ENCODE assay signal across 23 mouse cellular contexts in genomic region chr11:100819048-100819447, GRCm38 (mm10). TPM values are rescaled to one million over a fixed set of nuclear protein-coding genes. Genes with fewer than 3 reads are reported as not detected.
A peak's percentile ranks its signal among the peaks of the same experiment; 100 is the strongest.
DNase-seq lines count a peak whose midpoint lies in the region; ATAC-seq and TF ChIP-seq lines count a peak whose summit lies in the region.
"Had no signal": no experiment of that assay in that cellular context is flagged by ENCODE, and none has a peak within 500 bp of the region (broad histone marks: within the 10 kb centered on the region; RNA-seq: fewer than 3 reads in every experiment).

No protein-coding gene starts in this region.

- peaks cover 0 to 8% of the 10 kb centered on the region in 2 experiments for H3K36me3 ChIP-seq in CH12.LX (replicated peaks in 1 of 2; ENCODE audit: control insufficient read depth in 1 of 2, insufficient read depth in 1 of 2, low read length in 1 of 2)
- H3K36me3 ChIP-seq in liver, embryonic 11.5 days (ENCODE audit: control insufficient read depth, insufficient read depth, low read length), result no peaks in the 10 kb centered on the region
- no peaks in the 10 kb centered on the region for H3K36me3 ChIP-seq in hindbrain, embryonic 10.5 days
- H3K36me3 ChIP-seq: embryonic facial prominence, embryonic 10.5 days; hindbrain, embryonic 15.5 days; limb, embryonic 12.5 days; neural tube, embryonic 13.5 days had no signal

- no peak for TF ChIP-seq POLR2A in CH12.LX (IDR thresholded peaks at IDR 0.05; ENCODE audit: low read depth, low read length)

- no peak for ATAC-seq in liver, embryonic 11.5 days (replicated peaks; ENCODE audit: low FRiP score)
- ATAC-seq: forebrain, embryonic 16.5 days; intestine, postnatal 0 days had no signal

- no peak overlapping the region for H3K9ac ChIP-seq in CH12.LX (ENCODE audit: insufficient read depth, low read depth)
- H3K9ac ChIP-seq in liver, embryonic 11.5 days (ENCODE audit: low read depth, low read length), result no peak overlapping the region
- H3K9ac ChIP-seq: hindbrain, embryonic 15.5 days; limb, embryonic 12.5 days; neural tube, embryonic 13.5 days had no signal

- DNase-seq in CH12.LX (ENCODE audit: extremely low read depth), result peak; percentile 24
- peak; percentile 45 for DNase-seq in c-Kit-positive CD71-positive TER-119-positive erythroid progenitor cells, embryonic 14.5 days (ENCODE audit: low spot score)
- no peak for DNase-seq in liver, embryonic 11.5 days (ENCODE audit: low spot score)
- peak; percentile 58 for DNase-seq in naive thymus-derived CD4-positive, alpha-beta T cell, adult 2 months (ENCODE audit: low read depth)
- DNase-seq in hindbrain, embryonic 10.5 days (ENCODE audit: low spot score), result no peak
- DNase-seq in heart, adult 18-20 months, result no peak
- DNase-seq in retina, postnatal 1 day, result no peak
- DNase-seq: cerebellum, adult 8-10 months; heart, adult 11 months; heart, postnatal 36 days had no signal

- TF ChIP-seq EP300 in CH12.LX (IDR thresholded peaks at IDR 0.05; ENCODE audit: low read length), result no peak

- H3K79me2 ChIP-seq in CH12.LX (replicated peaks; ENCODE audit: control insufficient read depth, extremely low read depth, insufficient read depth, poor library complexity, severe bottlenecking), result no peaks in the 10 kb centered on the region

- WGBS in liver, embryonic 11.5 days, result 75% methylated on average over 8 of the region's 8 CpGs
- 83% methylated on average over 8 of the region's 8 CpGs for WGBS in hindbrain, embryonic 10.5 days

- no peak for TF ChIP-seq RAD21 in CH12.LX (IDR thresholded peaks at IDR 0.05; ENCODE audit: low read depth, low read length)

- in situ Hi-C loops in CH12.LX (cut with MboI; ENCODE audit: low pct_ligation_motif_present, low pct_unique_long_range_greater_than_20kb, low sequenced_read_pairs), result no loop called here

- no peak for TF ChIP-seq CTCF in CH12.LX (conservative IDR thresholded peaks at IDR 0.05 in 1 of 2, IDR thresholded peaks at IDR 0.05 in 1 of 2; ENCODE audit: low read depth in 2 of 2, low read length in 2 of 2)

- dilution Hi-C loops in CH12.LX (cut with MboI; ENCODE audit: extremely low pct_ligation_motif_present, extremely low pct_unique_long_range_greater_than_20kb, low sequenced_read_pairs), result no loop called here

- H3K9me3 ChIP-seq in CH12.LX (replicated peaks; ENCODE audit: low read length), result no peaks in the 10 kb centered on the region
- H3K9me3 ChIP-seq in liver, embryonic 11.5 days (ENCODE audit: control insufficient read depth, low read length), result no peaks in the 10 kb centered on the region
- no peaks in the 10 kb centered on the region for H3K9me3 ChIP-seq in hindbrain, embryonic 10.5 days
- H3K9me3 ChIP-seq: embryonic facial prominence, embryonic 10.5 days; hindbrain, embryonic 15.5 days; limb, embryonic 12.5 days; neural tube, embryonic 13.5 days had no signal

- no peaks in the 10 kb centered on the region for H3K27me3 ChIP-seq in CH12.LX (replicated peaks)
- no peaks in the 10 kb centered on the region for H3K27me3 ChIP-seq in liver, embryonic 11.5 days (replicated peaks; ENCODE audit: control insufficient read depth, insufficient read depth, low read length)
- no peaks in the 10 kb centered on the region for H3K27me3 ChIP-seq in hindbrain, embryonic 10.5 days (ENCODE audit: insufficient read depth, poor library complexity, severe bottlenecking)
- H3K27me3 ChIP-seq: hindbrain, embryonic 15.5 days; neural tube, embryonic 13.5 days had no signal

- H3K4me2 ChIP-seq in CH12.LX (ENCODE audit: insufficient read depth, low read depth, poor library complexity, severe bottlenecking), result no peak overlapping the region
- H3K4me2 ChIP-seq in liver, embryonic 11.5 days, result 0 out of 2 replicates have a peak overlapping the region, but pooled peaks have one; percentile 1
- H3K4me2 ChIP-seq: hindbrain, embryonic 15.5 days; midbrain, embryonic 11.5 days; neural tube, embryonic 13.5 days had no signal

- no peak overlapping the region for H3K4me3 ChIP-seq in CH12.LX (replicated peaks in 1 of 3; ENCODE audit: low read depth in 2 of 3, low read length in 2 of 3, poor library complexity in 1 of 3)
- no peak overlapping the region for H3K4me3 ChIP-seq in liver, embryonic 11.5 days (ENCODE audit: low read depth, low read length)
- no peak overlapping the region for H3K4me3 ChIP-seq in hindbrain, embryonic 10.5 days
- H3K4me3 ChIP-seq: embryonic facial prominence, embryonic 10.5 days; hindbrain, embryonic 15.5 days; limb, embryonic 12.5 days; neural tube, embryonic 13.5 days had no signal

- peaks cover 11 to 22% of the 10 kb centered on the region in 2 experiments; a peak in 3 of 4 replicates for H3K4me1 ChIP-seq in CH12.LX (ENCODE audit: control insufficient read depth in 1 of 2, insufficient read depth in 2 of 2)
- peaks cover 81% of the 10 kb centered on the region for H3K4me1 ChIP-seq in liver, embryonic 11.5 days (replicated peaks; ENCODE audit: control insufficient read depth, insufficient read depth, low read length)
- 0 out of 2 replicates have a peak, but pooled peaks cover 9% of the 10 kb centered on the region for H3K4me1 ChIP-seq in hindbrain, embryonic 10.5 days (replicated peaks)

- H3K27ac ChIP-seq in CH12.LX (ENCODE audit: insufficient read depth, low read depth), result no peak overlapping the region
- peak overlapping the region; percentile 48; the same call in 1 of the 2 replicates for H3K27ac ChIP-seq in liver, embryonic 11.5 days (ENCODE audit: low read depth, low read length)
- no peak overlapping the region for H3K27ac ChIP-seq in hindbrain, embryonic 10.5 days
- H3K27ac ChIP-seq: embryonic facial prominence, embryonic 10.5 days; hindbrain, embryonic 15.5 days; kidney, postnatal 0 days; limb, embryonic 12.5 days; neural tube, embryonic 13.5 days had no signal

TF ChIP-seq in CH12.LX, 34 proteins besides CTCF, POLR2A, EP300 and RAD21:
- TF ChIP-seq ETS1 (conservative IDR thresholded peaks at IDR 0.05; ENCODE audit: low read depth, low read length), result no peak
- TF ChIP-seq UBTF (IDR thresholded peaks at IDR 0.05; ENCODE audit: low read depth, low read length), result no peak
- no peak for TF ChIP-seq ZNF384 (IDR thresholded peaks at IDR 0.05; ENCODE audit: low read depth, low read length)
- no peak for TF ChIP-seq KAT2A (IDR thresholded peaks at IDR 0.05; ENCODE audit: insufficient replicate concordance, low read length)
- no peak for TF ChIP-seq JUND (conservative IDR thresholded peaks at IDR 0.05; ENCODE audit: low read depth, low read length)
- no peak for TF ChIP-seq MAX (IDR thresholded peaks at IDR 0.05; ENCODE audit: low read length)
- TF ChIP-seq MEF2A (IDR thresholded peaks at IDR 0.05; ENCODE audit: borderline replicate concordance, low read depth, low read length), result no peak
- TF ChIP-seq NRF1 (IDR thresholded peaks at IDR 0.05; ENCODE audit: low read depth, low read length), result no peak
- no peak for TF ChIP-seq USF2 (conservative IDR thresholded peaks at IDR 0.05; ENCODE audit: low read depth, low read length)
- TF ChIP-seq SIN3A (IDR thresholded peaks at IDR 0.05; ENCODE audit: low read length), result no peak
- no peak for TF ChIP-seq MAZ (IDR thresholded peaks at IDR 0.05; ENCODE audit: low read depth, low read length)
- no peak for TF ChIP-seq HCFC1 (IDR thresholded peaks at IDR 0.05; ENCODE audit: low read depth, low read length)
- TF ChIP-seq MAFK (IDR thresholded peaks at IDR 0.05; ENCODE audit: insufficient replicate concordance, low read length), result no peak
- TF ChIP-seq JUN (IDR thresholded peaks at IDR 0.05; ENCODE audit: insufficient read depth, low read depth, low read length), result no peak
- TF ChIP-seq RCOR1 (conservative IDR thresholded peaks at IDR 0.05; ENCODE audit: low read depth, low read length), result no peak
- no peak for TF ChIP-seq E2F4 (IDR thresholded peaks at IDR 0.05; ENCODE audit: insufficient replicate concordance, low read depth, low read length)
- TF ChIP-seq ELF1 (IDR thresholded peaks at IDR 0.05; ENCODE audit: low read depth, low read length), result no peak
- no peak for TF ChIP-seq MYC (IDR thresholded peaks at IDR 0.05; ENCODE audit: low read depth, low read length)

RNA-seq across cellular contexts. Expression of gene Stat5b, which starts 31.5 kb away (rescaled TPM):
- 19.4 and 24.4 TPM in 2 replicates for total RNA-seq in CH12.LX (2012; rRNA removed)
- total RNA-seq in CH12.LX (2014; rRNA removed), result 9.7 and 11.4 TPM in 2 replicates
- polyA plus RNA-seq in CH12.LX (2012; ENCODE audit: insufficient read length, low read depth), result 12.1 and 14.0 TPM in 2 replicates
- 46.0 and 50.1 TPM in 2 replicates for polyA plus RNA-seq in liver, embryonic 11.5 days (2014; fragmentation: Nextera tagmentation; extraction: Ambion mirVana)
- 13.6 and 14.8 TPM in 2 replicates for polyA plus RNA-seq in hindbrain, embryonic 10.5 days (2016; fragmentation: Nextera tagmentation; extraction: Ambion mirVana)
- total RNA-seq in heart, adult 18-20 months (2021), result 10 to 100 TPM; 55.0 to 60.1 TPM

RNA-seq across cellular contexts. Expression of gene Stat5a, which starts 40.1 kb away (rescaled TPM):
- total RNA-seq in CH12.LX (2012; rRNA removed) (18.7 and 23.6 TPM in 2 replicates), CH12.LX (2014; rRNA removed) (17.4 and 17.5 TPM in 2 replicates)
- 21.2 and 23.0 TPM in 2 replicates for polyA plus RNA-seq in CH12.LX (2012; ENCODE audit: insufficient read length, low read depth)
- 26.3 and 27.8 TPM in 2 replicates for polyA plus RNA-seq in liver, embryonic 11.5 days (2014; fragmentation: Nextera tagmentation; extraction: Ambion mirVana)
- 2.0 and 2.8 TPM in 2 replicates for polyA plus RNA-seq in hindbrain, embryonic 10.5 days (2016; fragmentation: Nextera tagmentation; extraction: Ambion mirVana)
- total RNA-seq in heart, adult 18-20 months (2021), result 10 to 100 TPM; 17.2 to 23.0 TPM

RNA-seq across cellular contexts. Expression of gene Ghdc, which starts 48.3 kb away (rescaled TPM):
- total RNA-seq in CH12.LX (2012; rRNA removed) (16.6 and 17.0 TPM in 2 replicates), CH12.LX (2014; rRNA removed) (10.9 and 11.5 TPM in 2 replicates)
- polyA plus RNA-seq in CH12.LX (2012; ENCODE audit: insufficient read length, low read depth), result 16.7 and 17.9 TPM in 2 replicates
- 3.1 and 3.8 TPM in 2 replicates for polyA plus RNA-seq in liver, embryonic 11.5 days (2014; fragmentation: Nextera tagmentation; extraction: Ambion mirVana)
- 3.9 and 4.3 TPM in 2 replicates for polyA plus RNA-seq in hindbrain, embryonic 10.5 days (2016; fragmentation: Nextera tagmentation; extraction: Ambion mirVana)
- total RNA-seq in heart, adult 18-20 months (2021), result 10 to 100 TPM in 1 of 2 experiments, 1 to 10 TPM in 1; 9.8 to 13.4 TPM

RNA-seq across cellular contexts. Expression of gene Hcrt, which starts 56.3 kb away (rescaled TPM):
- total RNA-seq in CH12.LX (2012; rRNA removed) (not detected in 2 replicates), CH12.LX (2014; rRNA removed) (not detected in 2 replicates)
- not detected in 2 replicates for polyA plus RNA-seq in CH12.LX (2012; ENCODE audit: insufficient read length, low read depth)
- polyA plus RNA-seq in liver, embryonic 11.5 days (2014; fragmentation: Nextera tagmentation; extraction: Ambion mirVana), result not detected in 2 replicates
- not detected in 2 replicates for polyA plus RNA-seq in hindbrain, embryonic 10.5 days (2016; fragmentation: Nextera tagmentation; extraction: Ambion mirVana)
- not detected for total RNA-seq in heart, adult 18-20 months (2021)
- total RNA-seq: adrenal gland, adult 2 months; gastrocnemius, adult 8-10 months; heart, postnatal 36 days; layer of hippocampus, postnatal 14 days had no signal
- polyA plus RNA-seq: adrenal gland, adult 2 months; embryonic facial prominence, embryonic 10.5 days; heart, embryonic 14.5 days; intestine, postnatal 0 days; kidney, postnatal 0 days; limb, embryonic 12.5 days; lung, embryonic 16.5 days; midbrain, embryonic 11.5 days; neural tube, embryonic 13.5 days had no signal

RNA-seq across cellular contexts. Expression of gene Kcnh4, which starts 59.3 kb away (rescaled TPM):
- 1.8 and 2.2 TPM in 2 replicates for total RNA-seq in CH12.LX (2012; rRNA removed)
- total RNA-seq in CH12.LX (2014; rRNA removed), result 0.87 and 1.0 TPM in 2 replicates
- 3.4 and 4.0 TPM in 2 replicates for polyA plus RNA-seq in CH12.LX (2012; ENCODE audit: insufficient read length, low read depth)
- polyA plus RNA-seq in liver, embryonic 11.5 days (2014; fragmentation: Nextera tagmentation; extraction: Ambion mirVana), result not detected in 2 replicates
- polyA plus RNA-seq in hindbrain, embryonic 10.5 days (2016; fragmentation: Nextera tagmentation; extraction: Ambion mirVana), result 1.5 and 4.4 TPM in 2 replicates
- not detected for total RNA-seq in heart, adult 18-20 months (2021)
- total RNA-seq: gastrocnemius, adult 8-10 months; heart, postnatal 36 days had no signal
- polyA plus RNA-seq: heart, embryonic 14.5 days; kidney, postnatal 0 days; limb, embryonic 12.5 days; lung, embryonic 16.5 days had no signal

Comparison
In these comparisons a context has a peak if more than half of its experiments do, and no peak if none do; other contexts are left out.
1. DNase-seq: peak in CH12.LX (single experiment), c-Kit-positive CD71-positive TER-119-positive erythroid progenitor cells, embryonic 14.5 days (single experiment) and naive thymus-derived CD4-positive, alpha-beta T cell, adult 2 months (single experiment); none in liver, embryonic 11.5 days (single experiment), hindbrain, embryonic 10.5 days (single experiment), heart, adult 18-20 months (0 of 2) and retina, postnatal 1 day (single experiment).